Mouse (Mus musculus) heart, embryonic 10.5 days (tissue): Measurements from ENCODE around the gene Npc1l1. TPM values are rescaled to one million over a fixed set of nuclear protein-coding genes. Genes with fewer than 3 reads are reported as not detected.

Experiments used
- DNase-seq: peaks from one replicate; pipeline ENCODE4 v3.0.0-alpha.2; 2017; ENCODE audit warnings: low spot score
- H3K27ac ChIP-seq: fragments of 300-500 bp; sonication (generic); 2 replicates; pipeline ENCODE4 v1.5.1; 2016; ENCODE audit warnings: mild to moderate bottlenecking
- H3K27me3 ChIP-seq: fragments of 300-500 bp; sonication (generic); 2 replicates; pipeline ENCODE4 v1.6.1; 2016; ENCODE audit warnings: mild to moderate bottlenecking; ENCODE audit not compliant: poor library complexity, insufficient read depth, severe bottlenecking
- H3K36me3 ChIP-seq: fragments of 300-500 bp; sonication (generic); 2 replicates; pipeline ENCODE4 v1.6.1; 2016; ENCODE audit warnings: mild to moderate bottlenecking, moderate library complexity
- H3K4me1 ChIP-seq: fragments of 300-500 bp; sonication (generic); 2 replicates; pipeline ENCODE4 v1.6.1; 2016; ENCODE audit warnings: mild to moderate bottlenecking
- H3K4me3 ChIP-seq: fragments of 300-500 bp; sonication (generic); 2 replicates; pipeline ENCODE4 v1.5.1; 2016; ENCODE audit warnings: mild to moderate bottlenecking, moderate library complexity
- H3K9me3 ChIP-seq: fragments of 300-500 bp; sonication (generic); 2 replicates; pipeline ENCODE4 v1.6.1; 2016; ENCODE audit warnings: mild to moderate bottlenecking, moderate library complexity
- WGBS: fragments of 180-500 bp; shearing (Covaris S2); methylation state at CpG from one replicate; pipeline ENCODE4 v1.1.7; 2016; 5-methylcytosine and 5-hydroxymethylcytosine counted together
- polyA plus RNA-seq: library from polyadenylated mRNA; unstranded; fragments of >200 nt; fragmentation: Nextera tagmentation; extraction: Ambion mirVana; gene quantifications from 2 replicates; pipeline ENCODE4 v1.2.1, GENCODE M21; 2016

Npc1l1 gene
- polyA plus RNA-seq, 1 experiment from 2014 or later: 0.06 TPM

DNA sequence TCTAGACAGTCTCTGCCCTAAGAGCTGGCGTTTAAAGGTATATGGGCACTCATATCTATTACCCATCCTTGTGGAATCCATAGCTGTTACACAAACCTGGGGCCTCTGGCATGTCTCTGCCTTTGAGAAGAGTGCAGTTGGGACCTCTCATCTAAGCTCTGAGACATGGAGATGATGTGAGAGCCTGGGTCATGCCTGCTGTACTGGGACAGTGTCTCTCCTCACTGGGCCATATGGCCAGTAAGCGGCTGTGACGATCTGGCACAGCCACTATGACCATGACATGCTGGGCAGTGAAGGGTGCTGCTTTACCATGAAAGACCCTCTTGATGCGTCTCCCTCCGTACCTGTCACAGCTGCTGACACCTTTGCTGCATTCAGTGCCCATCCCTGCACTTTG lies 22.3 kb upstream of the Npc1l1 start:
- H3K4me3 ChIP-seq: no peak overlapping the region
- H3K4me1 ChIP-seq: no peaks in the 10 kb centered on the region
- H3K27me3 ChIP-seq: no peaks in the 10 kb centered on the region
- H3K9me3 ChIP-seq: no peaks in the 10 kb centered on the region
- WGBS: 91% methylated on average over 5 of the region's 5 CpGs
- no peak for DNase-seq
- peaks cover 1% of the 10 kb centered on the region; the same call in 1 of the 2 replicates for H3K36me3 ChIP-seq
- no peak overlapping the region for H3K27ac ChIP-seq

GRCm38 (mm10) chr11:6244707-6245106 lies 14.8 kb upstream of the Npc1l1 start:
- 44% methylated on average over 19 of the region's 19 CpGs for WGBS
- H3K27me3 ChIP-seq: no peaks in the 10 kb centered on the region
- no peak for DNase-seq

DNA sequence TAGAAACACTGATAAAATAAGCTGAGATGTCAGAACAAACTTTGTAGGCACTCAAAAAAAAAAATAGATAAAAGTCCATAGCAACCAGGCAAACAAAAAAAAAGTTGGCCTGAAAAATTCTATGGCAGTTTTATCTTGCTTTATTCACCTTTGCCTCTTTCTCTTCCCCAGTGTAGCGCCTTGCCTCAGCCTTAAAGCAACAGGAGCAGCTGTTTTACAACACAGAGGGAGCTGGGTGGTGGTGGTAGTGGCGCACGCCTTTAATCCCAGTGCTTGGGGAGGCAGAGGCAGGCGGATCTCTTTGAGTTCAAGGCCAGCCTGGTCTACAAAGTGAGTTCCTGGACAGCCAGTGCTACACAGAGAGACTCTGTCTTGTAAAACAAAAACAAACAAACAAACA lies 3.1 kb upstream of the Npc1l1 start:
- Histone ChIP-seq H3K27ac (no peak overlapping the region), H3K36me3 (no peaks in the 10 kb centered on the region), H3K27me3 (no peaks in the 10 kb centered on the region), H3K9me3 (peaks cover 10% of the 10 kb centered on the region), H3K4me1 (no peaks in the 10 kb centered on the region), H3K4me3 (no peak overlapping the region)
- no peak for DNase-seq
- 83% methylated on average over 4 of the region's 4 CpGs for WGBS

More at GRCm38 (mm10) chr11:6244707-6245106, 14.8 kb upstream of the Npc1l1 start:
- no peaks in the 10 kb centered on the region for H3K4me1 ChIP-seq
- H3K4me3 ChIP-seq: no peak overlapping the region
- H3K36me3 ChIP-seq: no peaks in the 10 kb centered on the region
- H3K27ac ChIP-seq: no peak overlapping the region
- no peaks in the 10 kb centered on the region for H3K9me3 ChIP-seq

DNA sequence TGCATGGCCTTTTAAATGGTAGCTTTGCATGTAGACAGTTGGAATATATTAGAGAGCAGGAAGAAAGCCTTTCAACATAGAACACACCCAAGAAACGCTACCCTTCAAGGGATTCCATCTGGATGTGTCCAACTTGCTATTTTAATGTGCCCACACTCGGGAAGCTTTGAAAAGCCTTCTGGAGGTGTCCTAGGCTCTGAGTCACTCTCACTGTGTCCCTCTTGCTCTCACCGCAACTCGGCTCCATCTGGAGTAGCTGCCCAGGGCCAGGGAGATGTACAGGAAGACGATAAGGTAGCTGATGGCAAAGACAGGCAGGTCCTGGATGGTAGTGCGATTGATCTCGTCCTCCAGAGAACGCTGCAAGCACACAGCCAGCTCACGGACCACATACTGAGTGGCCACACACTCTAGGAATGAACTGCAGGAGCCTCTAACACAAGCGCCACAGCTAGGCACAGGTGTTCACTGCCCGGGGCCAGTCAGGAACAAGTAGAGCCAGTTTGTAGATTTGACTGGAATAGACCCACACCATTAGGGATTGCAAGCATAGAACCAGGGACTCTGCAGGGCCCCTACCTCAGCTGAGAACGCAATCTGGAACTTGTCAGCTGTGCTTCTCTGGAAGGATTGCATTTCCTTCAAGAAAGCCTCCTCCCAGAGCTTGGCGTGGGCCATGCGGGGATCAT lies 5.3 kb downstream of the Npc1l1 start:
- WGBS: 70% methylated on average over 14 of the region's 14 CpGs
- DNase-seq: no peak
- Histone ChIP-seq H3K4me1 (no peaks in the 10 kb centered on the region), H3K27me3 (peaks cover 9% of the 10 kb centered on the region), H3K36me3 (no peaks in the 10 kb centered on the region), H3K9me3 (no peaks in the 10 kb centered on the region), H3K27ac (no peak overlapping the region), H3K4me3 (no peak overlapping the region)

DNA sequence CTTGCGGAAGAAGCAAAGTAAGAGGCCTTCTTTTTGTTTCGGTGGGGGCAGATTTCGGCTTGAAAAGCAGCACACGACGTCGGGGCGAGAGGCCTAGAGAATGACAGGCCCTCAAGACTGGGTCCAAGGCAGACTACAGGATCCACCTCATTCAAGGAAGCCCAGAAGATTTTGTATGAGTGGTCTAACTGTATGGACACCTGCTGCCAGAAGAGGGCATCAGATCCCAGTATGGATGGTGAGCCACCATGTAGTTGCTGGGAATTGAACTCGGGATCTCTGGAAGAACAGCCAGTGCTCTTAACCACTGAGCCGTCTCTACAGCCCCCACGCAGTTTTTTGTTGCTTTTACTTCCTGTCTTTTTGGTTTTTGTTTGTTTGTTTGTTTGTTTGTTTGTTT lies 7.8 kb downstream of the Npc1l1 start:
- no peak overlapping the region for H3K27ac ChIP-seq
- no peaks in the 10 kb centered on the region for H3K9me3 ChIP-seq
- H3K4me3 ChIP-seq: no peak overlapping the region
- WGBS: 90% methylated on average over 10 of the region's 10 CpGs
- no peaks in the 10 kb centered on the region for H3K4me1 ChIP-seq
- DNase-seq: no peak
- no peaks in the 10 kb centered on the region for H3K36me3 ChIP-seq
- peaks cover 11% of the 10 kb centered on the region; the same call in 1 of the 2 replicates for H3K27me3 ChIP-seq

- Histone ChIP-seq H3K27me3 (peaks cover 11% of the 10 kb centered on the region; the same call in 1 of the 2 replicates), H3K4me1 (peaks cover 5% of the 10 kb centered on the region; the same call in 1 of the 2 replicates), H3K9me3 (no peaks in the 10 kb centered on the region), H3K4me3 (no peak overlapping the region), H3K36me3 (no peaks in the 10 kb centered on the region), H3K27ac (no peak overlapping the region)
- no peak for DNase-seq
- WGBS: 86% methylated on average over 6 of the region's 6 CpGs
Measured at GRCm38 (mm10) chr11:6219967-6220366, 10.0 kb downstream of the Npc1l1 start.

- H3K4me3 ChIP-seq: no peak overlapping the region
- DNase-seq: no peak
Measured at GRCm38 (mm10) chr11:6218189-6218896, 11.6 kb downstream of the Npc1l1 start.

GRCm38 (mm10) chr11:6216834-6217233 lies 13.1 kb downstream of the Npc1l1 start:
- DNase-seq: no peak
- WGBS: 40% methylated on average over 3 of the region's 3 CpGs
- H3K4me3 ChIP-seq: no peak overlapping the region
- no peak overlapping the region for H3K27ac ChIP-seq
- H3K9me3 ChIP-seq: no peaks in the 10 kb centered on the region
- H3K27me3 ChIP-seq: peaks cover 11% of the 10 kb centered on the region; the same call in 1 of the 2 replicates
- peaks cover 5% of the 10 kb centered on the region; the same call in 1 of the 2 replicates for H3K4me1 ChIP-seq
- H3K36me3 ChIP-seq: no peaks in the 10 kb centered on the region

More at GRCm38 (mm10) chr11:6218189-6218896, 11.6 kb downstream of the Npc1l1 start:
- Histone ChIP-seq H3K27ac (no peak overlapping the region), H3K36me3 (no peaks in the 10 kb centered on the region), H3K9me3 (no peaks in the 10 kb centered on the region), H3K27me3 (peaks cover 14% of the 10 kb centered on the region; the same call in 1 of the 2 replicates), H3K4me1 (peaks cover 5% of the 10 kb centered on the region; the same call in 1 of the 2 replicates)
- 75% methylated on average over 11 of the region's 11 CpGs for WGBS

- H3K4me1 ChIP-seq: no peaks in the 10 kb centered on the region
- 86% methylated on average over 1 of the region's 1 CpGs for WGBS
- no peak for DNase-seq
Measured at GRCm38 (mm10) chr11:6208158-6208557, 21.8 kb downstream of the Npc1l1 start.

GRCm38 (mm10) chr11:6207090-6207489 lies 22.9 kb downstream of the Npc1l1 start:
- Histone ChIP-seq H3K27ac (no peak overlapping the region), H3K36me3 (no peaks in the 10 kb centered on the region), H3K4me1 (no peaks in the 10 kb centered on the region), H3K27me3 (no peaks in the 10 kb centered on the region), H3K9me3 (peaks cover 4% of the 10 kb centered on the region), H3K4me3 (no peak overlapping the region)
- DNase-seq: no peak
- 81% methylated on average over 2 of the region's 2 CpGs for WGBS

More at GRCm38 (mm10) chr11:6208158-6208557, 21.8 kb downstream of the Npc1l1 start:
- H3K9me3 ChIP-seq: peaks cover 4% of the 10 kb centered on the region
- no peak overlapping the region for H3K27ac ChIP-seq
- H3K4me3 ChIP-seq: no peak overlapping the region
- H3K27me3 ChIP-seq: no peaks in the 10 kb centered on the region
- H3K36me3 ChIP-seq: no peaks in the 10 kb centered on the region

DNA sequence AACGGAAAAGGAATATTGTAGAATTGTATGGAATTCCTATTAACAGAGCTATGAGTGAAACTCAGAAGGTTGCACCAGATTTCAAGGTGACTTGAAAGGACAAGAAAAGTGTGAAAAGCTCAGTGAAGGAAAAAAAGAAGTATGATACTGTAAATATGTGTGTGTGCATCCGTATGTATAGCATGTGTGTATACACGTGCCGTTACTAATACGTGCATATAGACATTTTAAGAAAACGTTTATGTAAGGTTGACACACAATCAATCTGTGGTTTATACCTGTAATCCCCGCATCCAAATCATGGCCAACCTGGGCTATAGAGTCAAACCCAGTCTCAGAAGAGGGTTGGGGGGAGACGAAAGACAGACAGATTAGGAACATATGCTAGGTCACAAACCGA lies 29.4 kb downstream of the Npc1l1 start:
- peak overlapping the region; percentile 90 for H3K4me3 ChIP-seq
- H3K27ac ChIP-seq: peak overlapping the region; percentile 98
- no peaks in the 10 kb centered on the region for H3K27me3 ChIP-seq
- H3K9me3 ChIP-seq: no peaks in the 10 kb centered on the region
- no peak for DNase-seq
- H3K4me1 ChIP-seq: peaks cover 24% of the 10 kb centered on the region
- H3K36me3 ChIP-seq: peaks cover 3% of the 10 kb centered on the region; the same call in 1 of the 2 replicates
- WGBS: 21% methylated on average over 9 of the region's 9 CpGs

- Histone ChIP-seq H3K4me3 (peak within 1 kb of the TSS; percentile 90), H3K9me3 (no peaks in the 10 kb centered on the region), H3K27ac (peak within 1 kb of the TSS; percentile 98), H3K36me3 (peaks cover 3% of the 10 kb centered on the region; the same call in 1 of the 2 replicates), H3K4me1 (peaks cover 24% of the 10 kb centered on the region), H3K27me3 (no peaks in the 10 kb centered on the region)
- under 1% methylated on average over 39 of the region's 39 CpGs for WGBS
- DNase-seq: peak; percentile 93
Measured at GRCm38 (mm10) chr11:6200087-6200569, 29.8 kb downstream of the Npc1l1 start, which contains the start of gene Nudcd3. Nudcd3 (minus strand) TSS chr11:6200415.
